Mouse (Mus musculus) right cerebral cortex, postnatal 25 days (tissue): Measurements from ENCODE around the gene 4930539E08Rik.

Experiments
- DNase-seq: peaks from one replicate; pipeline ENCODE4 v3.0.0; 2022

Gene 4930539E08Rik

DNA sequence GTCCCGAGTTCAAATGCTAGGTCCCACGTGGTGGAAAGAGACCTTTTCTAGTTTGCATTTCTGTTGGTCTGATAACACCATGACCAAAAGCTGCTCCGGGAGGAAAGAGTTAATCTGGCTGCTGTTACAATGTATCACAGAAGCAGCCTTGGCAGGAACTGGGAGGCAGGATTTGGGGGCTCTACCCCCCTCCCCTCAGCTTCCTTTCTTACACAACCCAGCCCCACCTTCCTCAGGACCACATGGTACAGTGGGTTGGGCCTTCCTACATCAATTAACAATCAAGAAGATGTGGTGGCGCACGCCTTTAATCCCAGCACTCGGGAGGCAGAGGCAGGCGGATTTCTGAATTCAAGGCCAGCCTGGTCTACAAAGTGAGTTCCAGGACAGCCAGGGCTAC, 60.7 kb downstream of the 4930539E08Rik start:
- DNase-seq = no peak

DNA sequence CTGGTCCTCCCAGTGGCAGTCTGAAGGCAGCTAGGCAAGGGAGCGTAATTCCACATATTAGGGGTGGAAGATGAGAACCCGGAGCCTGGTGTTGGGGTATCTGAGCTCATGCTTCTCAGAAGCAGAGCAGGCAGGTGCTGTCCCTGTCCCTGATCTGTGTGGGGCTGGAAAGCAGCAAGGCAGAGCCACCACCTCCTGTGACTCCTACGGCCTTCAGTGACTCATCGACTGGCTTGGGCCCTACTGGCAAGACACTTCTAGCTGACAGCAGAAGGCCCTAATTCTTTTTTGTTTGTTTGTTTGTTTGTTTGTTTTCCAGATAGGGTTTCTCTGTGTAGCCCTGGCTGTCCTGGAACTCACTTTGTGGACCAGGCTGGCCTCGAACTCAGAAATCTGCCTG, 64.6 kb downstream of the 4930539E08Rik start:
- no peak for DNase-seq

DNA sequence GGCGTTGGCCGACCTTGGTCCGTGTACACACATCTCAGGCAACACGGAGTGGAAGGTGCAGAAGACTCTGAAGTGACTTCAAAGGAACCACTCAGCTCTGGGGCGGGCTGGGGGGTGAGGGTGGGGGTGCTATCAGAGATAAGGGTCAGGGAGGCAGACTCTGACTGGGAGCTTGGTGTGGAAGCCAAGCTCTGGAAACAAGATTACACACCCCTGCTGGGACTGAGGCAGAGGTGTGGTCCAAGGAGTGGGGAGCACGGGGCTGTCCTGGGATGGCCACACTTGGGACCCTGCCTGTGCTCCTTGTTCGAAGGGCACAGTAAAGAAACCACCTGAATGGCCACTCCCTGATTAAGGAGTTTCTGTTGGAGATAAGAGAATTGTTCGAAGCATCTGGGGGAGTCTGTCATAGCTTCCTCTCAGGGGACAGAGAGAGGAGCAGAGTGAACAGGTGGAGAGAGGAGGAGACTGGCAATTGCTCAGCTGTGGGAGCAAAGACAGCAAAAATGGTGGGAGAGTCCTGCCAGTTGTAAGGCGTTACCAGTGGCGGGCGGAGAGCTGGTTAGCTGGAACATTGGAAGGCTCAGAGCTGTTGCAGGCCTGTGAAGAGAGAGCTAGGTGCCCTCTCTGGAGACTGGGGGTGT, 68.0 kb downstream of the 4930539E08Rik start:
- no peak for DNase-seq
